Mouse (Mus musculus): ENCODE results near the gene Hspb7. TPM values are rescaled to one million over a fixed set of nuclear protein-coding genes. Genes with fewer than 3 reads are reported as not detected.

The Hspb7 gene
- total RNA-seq, 2 experiments from 2014 or later = 0.33 to 0.46 TPM

DNA sequence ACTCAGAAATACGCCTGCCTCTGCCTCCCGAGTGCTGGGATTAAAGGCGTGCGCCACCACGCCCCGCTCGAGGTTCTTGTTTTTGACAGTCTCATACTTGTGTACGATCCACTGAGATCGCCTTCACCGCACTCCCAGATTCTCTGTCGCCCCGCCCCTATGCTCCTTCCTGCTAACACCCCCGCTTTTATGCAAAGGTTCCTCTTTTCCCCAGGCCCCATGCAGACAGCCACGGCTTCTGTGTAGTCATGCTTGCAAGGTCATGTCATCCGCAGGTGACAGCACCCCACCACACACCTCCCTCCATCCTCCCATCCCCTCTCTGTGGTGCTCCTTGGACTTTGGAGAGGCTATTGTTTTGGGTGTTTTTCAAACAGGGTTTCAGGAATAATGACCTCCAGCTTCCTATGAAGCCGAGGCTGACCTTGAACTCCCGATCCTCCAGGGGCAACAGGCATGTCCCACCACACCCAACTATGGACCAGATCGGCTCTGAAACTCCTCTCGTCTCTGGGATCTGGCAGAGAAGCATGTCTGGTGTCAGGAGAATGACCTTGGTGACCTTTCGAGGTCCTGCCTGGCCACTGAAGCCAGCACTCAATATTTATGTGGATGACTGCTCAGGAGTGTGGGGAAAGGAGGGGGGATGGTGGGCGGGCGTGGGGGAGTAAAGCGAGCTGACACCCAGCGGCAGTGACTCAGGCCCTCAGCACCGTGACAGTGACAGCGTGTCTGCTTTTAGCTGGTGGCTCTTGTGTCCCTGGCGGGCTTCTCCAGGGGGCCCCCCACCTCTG, 984 bp upstream of the Hspb7 start:
- DNase-seq = peak; percentile 56 to 57

DNA sequence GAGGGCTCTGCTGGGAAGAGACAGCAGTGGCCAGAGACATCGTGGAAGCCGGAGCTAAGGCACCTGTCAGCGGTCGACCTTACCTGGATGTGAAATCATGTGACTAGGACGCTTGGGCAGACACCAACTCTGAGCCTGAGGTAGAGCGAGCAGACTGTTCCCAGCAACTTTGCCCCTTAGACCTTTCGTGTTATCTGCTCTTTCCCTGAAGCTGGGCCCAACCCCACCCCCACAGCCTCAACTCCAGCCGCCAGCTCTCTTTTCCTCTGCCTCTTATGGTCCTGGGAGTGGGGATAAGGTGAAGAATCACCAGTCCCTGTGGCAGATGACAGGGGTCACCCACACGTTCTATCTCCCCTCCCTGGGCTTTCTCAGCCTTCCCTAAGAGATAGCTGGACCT, 307 bp downstream of the Hspb7 start:
- DNase-seq = no peak

DNA sequence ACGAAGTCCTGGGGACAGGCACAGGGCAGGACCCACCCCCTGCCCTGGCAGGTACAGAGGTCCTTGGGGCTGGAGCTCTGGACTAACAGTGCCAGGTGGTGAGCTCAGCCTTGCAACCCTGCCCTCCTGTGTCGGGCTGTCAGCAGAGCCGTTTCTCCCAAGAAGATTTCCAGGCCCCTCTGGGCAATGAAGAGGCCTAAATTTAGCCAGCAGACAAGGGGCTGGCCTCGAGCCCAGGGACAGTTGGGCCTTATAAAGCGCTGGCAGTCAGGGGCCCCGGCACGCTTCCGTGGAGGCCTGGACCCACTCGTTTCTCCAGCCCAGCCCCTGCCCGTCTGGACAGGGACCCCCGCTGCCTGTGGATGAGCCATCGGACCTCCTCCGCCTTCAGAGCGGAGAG, 844 bp downstream of the Hspb7 start:
- DNase-seq = peak; percentile 44 to 49

DNA sequence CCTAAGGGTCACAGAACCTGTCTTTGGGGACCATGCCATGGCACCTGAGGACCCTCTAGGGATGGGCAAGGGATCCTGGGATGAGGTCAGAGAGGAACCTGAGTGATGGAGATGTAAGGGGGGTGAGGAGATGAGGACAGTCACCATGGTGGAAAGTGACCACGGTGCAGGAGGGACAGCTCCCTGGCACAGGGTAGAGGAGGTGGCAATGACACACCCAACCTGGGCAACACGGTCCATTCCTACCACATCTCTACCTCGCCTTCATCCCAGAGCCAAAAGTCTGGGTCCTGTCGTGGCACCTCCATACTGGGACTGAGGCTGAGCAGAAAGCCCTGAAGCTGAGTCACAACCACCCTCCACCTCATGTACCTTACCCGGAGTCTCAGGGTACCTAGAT, 2.3 kb downstream of the Hspb7 start:
- no peak for DNase-seq

DNA sequence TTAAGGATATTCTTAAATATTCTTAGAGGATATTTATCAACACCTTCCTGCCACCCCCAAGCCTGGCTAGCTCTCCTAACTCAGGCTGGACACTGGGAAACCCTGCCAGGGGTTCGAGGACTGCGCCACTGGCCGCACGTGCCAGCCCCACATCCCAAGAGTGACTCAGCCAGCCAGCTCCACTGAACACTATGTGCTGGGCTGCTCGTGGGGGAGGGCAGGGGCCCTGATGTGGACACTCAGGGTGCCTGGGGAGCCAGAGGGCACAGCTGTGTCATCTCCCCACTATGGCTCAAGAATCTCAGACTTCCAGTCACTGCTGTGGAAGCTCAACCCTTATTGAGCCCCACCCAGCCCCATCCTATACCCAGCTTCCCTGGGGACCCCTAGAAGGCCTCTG, 2.7 kb downstream of the Hspb7 start:
- peak in 1 of 2 experiments; percentile 63 for DNase-seq

DNA sequence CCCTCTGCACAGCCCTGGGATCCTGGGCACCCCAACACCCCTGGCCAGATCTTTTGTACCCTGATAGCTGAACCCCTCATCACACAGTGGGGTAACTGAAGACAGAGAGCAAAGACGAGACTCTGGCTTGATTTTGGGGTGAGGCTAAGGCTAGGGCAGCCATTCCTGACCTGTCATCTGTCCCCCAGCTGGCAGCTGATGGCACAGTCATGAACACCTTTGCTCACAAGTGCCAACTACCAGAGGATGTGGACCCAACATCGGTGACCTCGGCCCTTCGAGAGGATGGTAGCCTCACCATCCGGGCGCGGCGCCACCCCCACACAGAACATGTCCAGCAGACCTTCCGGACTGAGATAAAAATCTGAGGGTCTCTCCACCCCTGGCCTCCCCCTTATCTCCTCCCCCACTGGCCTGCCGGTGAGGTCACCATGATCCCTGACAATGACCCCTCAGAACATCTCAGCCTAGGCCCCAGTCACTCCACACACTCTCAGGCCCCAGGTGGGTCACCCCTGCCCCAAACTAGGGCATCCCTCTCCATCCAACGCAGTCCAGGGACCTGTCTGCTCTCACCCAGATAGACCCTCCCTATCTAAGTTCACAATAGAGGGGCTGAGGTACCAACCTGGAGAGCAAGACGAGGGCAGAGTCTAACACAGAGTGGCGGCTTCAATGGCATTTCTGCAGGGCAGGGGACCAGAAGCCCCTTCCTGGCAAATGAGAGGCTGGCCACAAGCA, 3.3 kb downstream of the Hspb7 start:
- no peak for DNase-seq

DNA sequence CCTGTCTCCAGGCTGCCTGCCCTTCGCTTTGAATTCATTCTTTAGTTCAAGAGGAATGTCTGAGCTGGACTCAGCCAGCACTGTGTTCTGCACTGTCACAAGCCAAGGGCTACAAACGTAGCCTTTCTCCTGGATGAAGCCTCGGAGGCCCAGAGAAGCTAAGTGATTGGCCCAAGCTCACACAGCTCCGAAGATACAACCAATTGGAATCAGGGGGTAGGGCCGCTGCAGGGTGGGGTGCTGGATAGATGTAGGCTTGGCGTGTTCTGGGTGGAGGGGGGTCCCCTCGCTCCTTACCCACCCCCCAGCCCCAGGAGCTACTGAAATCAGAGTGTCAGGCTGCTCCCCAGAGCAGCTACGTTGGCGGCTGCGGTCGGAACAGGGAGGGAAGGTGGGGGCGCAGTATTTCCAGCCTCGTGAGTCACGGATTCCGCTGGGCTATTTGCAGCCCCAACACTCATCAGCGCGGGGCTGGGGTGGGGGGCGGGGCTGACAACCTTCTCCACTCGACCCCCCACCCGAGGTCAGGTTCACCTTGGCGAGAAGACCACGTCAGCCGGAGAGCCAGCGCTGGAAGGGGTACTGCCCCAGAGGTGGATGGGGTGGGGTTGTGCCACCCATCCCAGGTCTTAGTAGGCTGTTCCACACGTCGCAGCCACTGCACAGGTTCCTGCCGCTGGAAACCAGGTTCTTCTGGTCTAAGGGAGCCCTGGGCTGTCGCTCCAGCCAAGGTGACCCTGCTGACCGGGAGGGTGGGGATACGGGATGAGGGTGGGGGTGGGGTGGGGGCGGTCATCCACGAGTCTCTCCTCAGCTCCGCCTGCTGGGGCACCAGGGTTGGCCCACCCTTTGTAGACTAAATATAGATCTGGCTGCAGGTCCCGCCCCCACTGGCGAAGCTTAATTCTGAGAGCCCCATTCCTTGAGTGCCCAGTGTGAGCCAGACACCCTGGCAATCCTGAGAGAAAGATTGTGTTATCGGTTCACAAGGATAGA, 5.2 kb downstream of the Hspb7 start:
- peak; percentile 46 to 59 for DNase-seq

DNA sequence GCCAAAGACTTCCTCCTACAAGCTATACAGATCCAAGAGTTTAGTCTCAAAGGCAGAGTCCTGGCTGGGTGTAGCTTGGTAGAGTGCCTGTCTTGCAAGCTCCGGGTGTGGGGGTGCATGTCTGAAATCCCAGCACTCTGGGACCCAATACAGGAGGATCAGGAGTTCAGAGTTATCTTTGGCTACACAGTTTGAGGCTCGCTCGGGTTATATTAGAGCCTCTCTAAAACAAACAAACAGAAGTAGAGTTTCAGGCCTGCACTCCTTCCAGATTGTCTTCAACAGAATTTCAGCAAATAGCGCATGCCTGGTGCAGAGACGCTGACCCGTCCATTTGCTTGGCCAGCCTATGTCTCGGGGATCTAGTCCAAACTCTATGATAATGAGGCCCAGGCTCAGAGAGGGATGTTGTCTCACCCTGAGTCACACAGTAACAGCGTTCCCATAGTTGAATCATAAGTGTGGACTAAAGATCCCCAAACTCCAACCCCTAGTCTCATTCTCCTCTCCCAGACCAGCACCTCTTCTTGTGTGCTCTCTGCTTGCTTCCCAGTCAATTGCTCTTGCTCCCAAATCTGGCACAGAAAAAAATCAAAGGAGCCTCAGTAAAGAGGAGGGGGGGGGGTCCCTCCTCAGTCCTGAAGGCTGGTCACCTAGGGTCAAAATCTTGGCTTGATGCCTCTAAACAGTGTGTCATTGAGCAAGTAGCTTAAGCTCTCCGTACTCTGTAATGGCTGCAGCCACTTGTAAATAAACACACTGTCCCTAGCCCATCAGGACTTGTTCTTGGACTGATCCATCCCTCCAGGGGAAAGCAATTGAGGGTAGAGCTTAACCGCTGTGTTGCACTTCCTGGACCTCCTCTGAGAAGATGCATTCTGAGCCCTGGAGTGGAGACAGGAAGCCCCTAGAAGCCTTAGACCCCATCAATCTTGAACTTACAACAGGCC, 6.5 kb downstream of the Hspb7 start:
- no peak for DNase-seq

DNA sequence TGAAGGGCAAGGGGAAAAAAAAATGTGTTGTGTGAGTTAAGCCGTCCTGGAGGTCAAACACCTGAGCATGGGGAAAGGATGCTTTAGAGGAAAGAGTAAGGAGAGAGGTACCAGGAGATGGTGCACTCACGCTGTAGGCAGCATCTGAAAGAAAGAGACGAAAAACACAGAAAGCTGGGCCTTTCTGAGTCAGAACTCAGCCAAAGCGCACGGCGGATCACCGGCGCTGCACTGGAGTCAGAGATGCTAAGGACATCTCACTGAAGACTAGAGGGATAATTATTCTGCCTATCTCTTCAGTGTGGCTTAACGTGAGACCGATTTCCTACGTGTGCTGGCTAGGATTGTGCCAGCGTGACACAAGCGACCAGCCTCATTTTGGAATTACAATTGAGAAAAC, 7.3 kb downstream of the Hspb7 start:
- no peak for DNase-seq

DNA sequence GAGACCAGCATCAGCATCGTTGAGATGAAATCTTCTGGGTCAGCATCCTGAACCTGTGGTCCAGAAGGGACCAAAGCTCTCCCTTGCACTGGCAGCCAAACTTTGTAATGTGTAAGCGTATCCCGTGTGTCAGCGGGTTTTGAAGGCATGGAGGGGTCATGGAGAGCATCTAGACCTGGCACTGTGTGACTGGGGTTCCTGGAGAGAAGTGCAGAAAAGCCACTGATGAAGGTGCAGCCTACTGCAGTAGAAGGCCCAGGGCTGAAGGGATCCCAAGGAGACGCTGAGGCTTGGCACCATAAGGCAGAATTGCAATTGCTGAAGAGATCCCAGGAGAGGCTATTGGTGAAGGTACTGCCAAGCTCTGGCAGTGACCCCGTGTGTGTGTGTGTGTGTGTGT, 8.8 kb downstream of the Hspb7 start:
- DNase-seq = peak in 1 of 2 experiments; percentile 35

DNA sequence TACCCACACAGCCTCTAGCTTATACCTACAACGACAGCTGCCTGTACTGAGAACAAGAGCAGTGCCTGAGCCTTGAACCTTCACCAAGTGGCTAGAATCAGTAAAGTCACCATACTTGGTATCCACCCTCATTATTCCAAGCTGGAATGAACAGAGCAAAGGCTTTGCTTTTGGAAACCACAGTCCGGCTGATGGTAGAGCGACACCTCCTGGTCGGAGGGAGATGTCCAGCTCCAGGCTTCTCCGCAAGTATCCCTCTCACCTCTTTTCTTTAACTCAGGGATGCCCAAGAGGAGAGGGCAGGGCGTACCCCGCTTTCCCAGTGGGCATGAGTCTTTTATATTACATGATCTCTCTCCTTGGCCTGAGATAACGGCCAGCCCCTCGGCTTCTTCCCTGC, 9.3 kb downstream of the Hspb7 start:
- peak; percentile 41 to 68 for DNase-seq

DNA sequence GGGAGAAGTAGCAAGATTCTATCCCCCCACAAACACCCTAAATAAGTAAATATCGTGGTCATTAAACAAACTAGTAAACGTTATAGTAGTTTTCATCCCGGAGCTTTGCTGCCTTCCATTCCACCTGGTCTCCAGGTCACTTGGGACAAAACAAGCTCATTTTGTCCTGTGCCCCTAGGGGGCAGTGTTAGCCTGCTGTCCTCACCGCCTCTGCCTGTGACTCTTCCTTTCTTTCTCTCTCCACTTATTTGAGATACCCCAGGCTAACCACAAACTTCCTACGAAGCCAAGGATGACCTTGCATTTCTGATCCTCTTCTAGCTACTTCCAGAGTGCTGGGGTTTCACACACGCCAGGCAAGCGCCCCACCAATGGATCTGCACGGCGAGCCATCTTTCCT, 10.4 kb downstream of the Hspb7 start:
- DNase-seq = peak; percentile 81 to 87

DNA sequence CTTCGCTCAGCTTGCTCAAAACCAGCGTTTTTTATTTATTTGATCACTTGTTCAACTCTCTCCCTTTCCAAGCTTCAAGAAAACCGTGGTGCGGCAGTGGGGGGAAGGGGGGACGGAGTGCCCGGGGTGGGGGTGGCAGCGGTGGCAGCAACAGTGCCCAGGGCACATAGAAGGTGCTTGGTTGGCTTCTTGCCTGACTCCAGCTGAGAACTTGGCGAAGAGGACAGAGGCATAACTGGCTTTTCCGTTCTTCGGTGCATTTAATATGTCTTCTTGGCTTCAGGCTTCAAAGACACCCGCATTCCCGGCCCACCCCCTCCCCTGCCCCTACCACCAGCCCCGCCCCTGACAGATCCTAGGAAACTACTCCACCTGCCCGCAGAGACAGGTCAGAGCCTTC, 12.1 kb downstream of the Hspb7 start:
- peak in 1 of 2 experiments; percentile 53 for DNase-seq

DNA sequence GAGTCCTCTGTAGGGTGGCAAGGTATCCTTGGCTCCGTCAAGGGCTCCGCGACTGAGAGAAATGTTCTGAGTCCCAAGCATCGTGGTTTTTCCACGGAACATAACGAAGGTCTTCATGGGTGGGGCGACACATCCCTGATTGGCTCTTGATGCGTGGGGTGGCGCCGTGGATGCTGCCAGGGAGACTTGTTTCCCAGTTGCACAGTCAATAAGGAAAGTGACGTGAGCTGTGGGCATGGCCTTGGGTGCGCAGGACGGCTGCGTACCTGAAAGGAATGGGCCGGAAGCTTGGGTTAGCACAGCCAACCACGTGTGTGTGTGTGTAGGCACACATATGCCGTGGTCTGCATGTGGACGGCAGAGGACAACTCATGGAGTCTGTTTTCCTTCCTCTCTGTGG, 12.6 kb downstream of the Hspb7 start:
- no peak for DNase-seq

DNA sequence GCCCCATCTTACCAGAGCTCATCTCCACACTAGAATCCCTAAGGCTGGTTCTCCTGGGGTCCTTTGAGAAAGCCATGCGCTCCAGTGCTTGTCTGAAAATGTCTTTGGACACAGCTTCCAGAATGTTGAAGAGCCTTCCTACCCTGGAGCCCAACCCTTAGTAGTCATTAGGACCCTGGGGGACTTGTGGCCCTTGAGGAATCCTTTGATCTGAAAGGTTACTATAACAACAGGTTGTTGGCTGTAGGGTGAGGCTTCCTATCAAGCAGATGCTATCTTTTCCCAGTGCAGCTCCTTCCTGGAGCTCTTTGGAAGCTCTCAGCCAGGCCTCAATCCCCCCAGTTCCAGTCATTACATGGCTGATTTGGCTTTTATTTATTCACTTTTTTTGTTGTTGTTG, 15.4 kb downstream of the Hspb7 start, which contains the start of gene Srarp:
Gene Srarp, minus strand, starts transcription at position 132 of the 400 bp plus-strand sequence.
- DNase-seq = no peak

DNA sequence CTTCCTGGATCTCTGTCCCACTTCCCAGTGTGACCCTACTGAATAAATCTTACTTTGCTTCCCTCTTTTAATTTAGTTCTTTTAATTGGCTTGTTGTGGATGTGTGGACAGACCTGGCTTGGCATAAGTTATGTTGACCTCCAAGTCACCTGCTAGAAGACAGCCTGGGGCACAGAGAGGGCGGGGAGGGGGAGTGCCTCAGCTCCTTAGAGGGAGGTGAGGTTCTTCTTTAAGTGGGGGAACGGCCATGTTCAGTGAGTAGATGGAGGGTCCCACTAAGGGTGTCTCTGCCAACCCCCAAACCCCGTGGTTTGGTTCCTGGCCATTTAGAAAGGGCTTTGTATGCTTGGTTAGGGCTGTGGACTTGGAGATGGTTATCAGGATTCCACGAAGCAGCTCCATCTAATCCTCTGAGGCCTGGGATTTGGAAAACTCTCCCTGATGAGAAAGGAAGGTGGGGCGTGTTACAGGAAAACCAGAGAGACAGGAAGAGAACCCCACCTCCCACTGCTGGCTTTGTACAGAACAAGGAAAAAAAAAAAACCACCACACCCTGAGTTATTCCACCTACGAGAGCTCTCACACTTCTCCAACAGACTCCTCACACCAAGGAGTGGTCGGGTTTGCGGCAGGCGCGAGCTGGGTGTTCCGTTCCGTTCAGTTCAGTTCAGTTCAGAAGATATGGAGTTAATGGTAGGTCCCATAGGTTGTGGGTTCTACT, 18.7 kb downstream of the Hspb7 start:
- no peak for DNase-seq

DNA sequence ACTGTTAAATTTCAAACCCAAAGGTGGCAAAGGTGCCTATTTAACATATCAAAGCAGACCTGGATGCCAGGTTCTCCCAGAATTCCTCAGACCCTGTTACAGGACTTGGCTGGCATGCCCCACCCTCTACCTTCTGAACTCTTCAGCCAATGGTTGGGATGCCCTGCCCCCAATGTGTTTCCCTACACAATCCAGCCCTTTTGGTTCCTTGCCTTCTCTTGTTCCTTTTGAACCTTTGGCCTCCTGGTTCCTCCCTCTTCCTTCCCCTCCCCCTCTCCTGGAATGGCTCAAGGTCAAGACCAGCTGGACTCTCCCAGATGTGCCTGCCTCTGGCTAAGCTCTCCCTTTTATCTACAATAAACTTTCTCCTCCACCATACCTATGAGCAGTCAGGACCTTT, 20.3 kb downstream of the Hspb7 start:
- DNase-seq = no peak

DNA sequence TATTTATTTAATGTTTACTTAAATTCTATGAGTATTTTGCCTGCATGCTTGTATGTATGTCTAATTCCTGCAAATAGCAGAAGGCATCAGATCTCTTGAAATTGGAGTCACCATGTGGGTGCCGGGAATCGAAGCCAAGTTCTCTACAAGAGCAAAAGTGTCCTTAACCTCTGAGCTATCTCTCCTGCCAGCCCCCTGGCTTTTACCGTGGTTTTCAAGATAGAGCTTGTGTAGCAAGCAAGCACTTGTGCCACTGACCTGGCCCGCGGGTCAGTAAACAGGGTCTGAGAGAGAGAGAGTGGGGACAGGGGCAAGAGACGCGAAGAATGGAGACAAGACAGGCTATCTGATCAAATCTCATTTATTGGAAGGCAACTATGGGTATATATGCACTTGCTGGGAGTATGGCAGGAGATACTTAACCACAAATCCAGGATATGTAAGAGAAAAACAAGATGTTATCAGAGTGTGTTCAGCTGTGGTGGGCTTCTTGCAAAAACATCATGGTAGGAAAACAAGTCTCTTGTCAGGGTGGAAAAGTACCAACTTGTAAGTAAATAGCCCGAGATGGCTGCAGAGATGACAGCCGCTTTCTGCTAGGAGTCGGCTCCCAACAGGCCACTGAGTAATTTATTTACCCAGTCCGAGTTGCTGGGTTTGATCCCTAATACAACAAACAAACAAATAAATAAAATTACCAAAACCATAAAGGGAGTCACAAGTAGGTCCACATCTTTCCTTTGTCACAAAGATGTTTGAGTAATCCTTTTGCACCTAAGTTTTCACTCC, 23.3 kb downstream of the Hspb7 start:
- no peak for DNase-seq

All from adrenal gland, postnatal 36 days (tissue).